Mouse (Mus musculus) left cerebral cortex, postnatal 4 days (tissue): ENCODE measurements around the gene Hs2st1. TPM values are rescaled to one million over a fixed set of nuclear protein-coding genes. Genes with fewer than 3 reads are reported as not detected.

Source experiments
- DNase-seq: peaks from one replicate; pipeline ENCODE4 v3.0.0-alpha.2; 2022
- intact Hi-C: fragments of 180-260 bp; cut with DNase I; formaldehyde crosslinking; loops from one replicate; pipeline ENCODE4 v1.15.1; 2025
- total RNA-seq, 2 experiments: library from RNA; stranded (reverse); gene quantifications; 2 replicates each; pipeline ENCODE4 v1.2.3; 2021

Gene Hs2st1
- total RNA-seq, 2 experiments from 2014 or later: 56.3 to 60.1 TPM

DNA sequence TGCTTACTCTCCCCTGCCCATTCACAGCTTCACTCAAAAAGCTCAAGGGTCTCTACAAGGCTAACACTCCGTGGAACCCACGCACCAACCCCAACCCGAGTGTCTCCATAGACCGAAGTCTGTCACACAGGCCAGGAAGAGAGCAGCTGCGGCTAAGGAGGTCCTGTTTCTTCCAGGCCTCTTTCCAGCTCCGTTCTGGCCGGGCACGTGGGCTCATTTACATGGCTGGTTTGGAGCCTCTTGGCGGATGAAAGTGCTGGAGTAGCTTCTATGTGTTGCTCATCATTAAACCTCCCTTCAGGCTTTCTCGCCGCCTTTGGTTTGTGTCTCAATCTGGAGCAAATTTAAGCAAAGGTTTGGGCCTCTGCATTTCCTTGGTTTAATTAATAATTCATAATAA lies 164.7 kb downstream of the Hs2st1 start:
- intact Hi-C loops: no loop called here
- DNase-seq: no peak

DNA sequence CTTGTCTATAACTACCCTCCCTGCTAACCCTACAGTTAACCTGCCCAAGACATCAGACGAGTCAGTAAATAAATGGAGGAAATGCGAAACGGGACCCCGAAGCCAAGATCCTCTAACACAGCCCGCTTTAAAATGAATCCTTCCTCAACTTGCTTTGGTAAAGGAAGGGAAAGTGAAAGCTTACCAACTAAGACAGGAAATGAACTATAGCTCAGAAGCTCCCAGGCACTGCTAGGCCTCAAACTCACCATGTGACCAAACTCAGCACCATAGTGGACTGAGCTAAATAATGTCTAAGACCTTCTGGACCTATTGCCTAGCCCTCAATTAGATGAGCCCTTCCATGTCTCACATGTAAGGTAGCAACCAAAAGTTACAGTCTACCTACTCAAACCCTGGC lies 168.7 kb downstream of the Hs2st1 start:
- no peak for DNase-seq
- intact Hi-C loops: no loop called here

DNA sequence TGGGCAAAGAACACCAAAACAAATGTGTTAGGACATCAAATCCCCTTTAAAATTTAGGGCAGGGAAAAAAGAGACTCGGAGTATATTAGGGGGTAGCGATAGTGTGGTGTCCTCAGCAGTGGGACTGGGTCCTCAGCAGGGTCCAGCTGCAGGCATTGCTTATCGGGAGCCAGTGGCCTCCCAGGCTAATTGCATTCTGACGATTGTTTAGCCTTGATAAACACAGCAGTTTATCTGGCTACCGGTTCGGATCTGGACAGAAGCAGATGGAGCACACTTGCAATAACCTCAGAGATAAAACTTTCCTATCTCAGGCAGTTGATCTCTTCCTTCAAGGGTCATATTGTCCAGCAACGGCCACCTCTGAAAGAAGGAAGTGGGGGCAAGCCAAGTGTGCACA lies 169.1 kb downstream of the Hs2st1 start:
- DNase-seq: no peak
- intact Hi-C loops: no loop called here

DNA sequence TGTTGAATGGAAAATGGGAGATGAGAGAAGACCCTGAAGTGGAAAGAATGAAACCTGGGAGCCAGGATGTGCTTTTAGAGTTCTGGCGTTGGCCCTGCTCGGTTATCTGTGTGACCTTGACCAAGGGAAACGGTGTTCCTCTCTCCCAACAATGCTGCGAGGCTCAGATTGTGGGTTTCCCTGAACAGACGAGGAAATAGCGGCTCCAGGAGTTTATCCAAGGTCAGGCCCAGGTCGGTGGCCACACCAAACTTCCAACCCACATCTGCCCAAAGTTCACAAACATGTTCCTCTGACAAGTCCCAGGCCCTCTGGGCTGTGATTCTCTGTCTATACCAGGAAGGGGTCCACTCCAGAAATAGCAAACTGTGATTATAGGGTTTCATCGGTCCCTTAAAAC lies 169.6 kb downstream of the Hs2st1 start:
- intact Hi-C loops: no loop called here
- DNase-seq: no peak

DNA sequence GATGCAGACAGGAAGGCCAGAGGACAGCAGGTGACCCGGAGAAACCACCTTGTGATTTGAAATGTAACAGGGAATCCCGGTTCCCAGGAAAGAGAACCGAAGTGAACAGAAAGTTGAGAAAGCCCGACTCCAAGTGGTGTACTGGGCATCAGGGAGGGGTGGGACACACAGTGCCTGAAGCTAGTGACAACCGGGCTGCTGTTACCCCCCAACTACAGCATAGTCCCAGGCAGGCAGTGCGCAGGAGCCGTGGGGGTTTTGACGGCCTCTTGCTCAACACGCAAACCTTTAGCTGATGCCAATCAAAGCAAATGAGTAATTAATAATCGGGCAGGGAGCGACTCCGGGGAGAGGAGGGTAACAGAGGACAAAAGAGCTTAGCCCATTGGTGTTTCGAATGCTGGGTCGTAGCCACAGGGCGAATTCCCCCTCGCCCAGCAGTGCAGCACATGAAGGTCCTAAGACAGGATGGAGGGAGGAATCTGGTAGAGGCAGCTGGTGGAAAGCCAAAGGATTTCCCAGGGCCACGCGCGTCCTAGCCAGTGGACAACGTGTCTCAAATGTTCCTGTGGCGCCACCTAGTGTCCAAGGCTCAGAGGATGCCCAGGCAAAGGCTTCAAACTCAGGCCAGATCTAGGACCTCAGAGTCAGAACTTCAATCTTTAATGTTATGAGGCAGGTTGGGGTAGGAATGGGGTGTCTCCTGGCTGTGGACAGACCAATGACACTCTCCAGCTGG lies 170.5 kb downstream of the Hs2st1 start:
- intact Hi-C loops: loop anchor here (10.0 kb wide), 3 partner anchors 195 to 1405 kb away; partner anchors contain the start of gene Lmo4
- DNase-seq: peak; percentile 95

DNA sequence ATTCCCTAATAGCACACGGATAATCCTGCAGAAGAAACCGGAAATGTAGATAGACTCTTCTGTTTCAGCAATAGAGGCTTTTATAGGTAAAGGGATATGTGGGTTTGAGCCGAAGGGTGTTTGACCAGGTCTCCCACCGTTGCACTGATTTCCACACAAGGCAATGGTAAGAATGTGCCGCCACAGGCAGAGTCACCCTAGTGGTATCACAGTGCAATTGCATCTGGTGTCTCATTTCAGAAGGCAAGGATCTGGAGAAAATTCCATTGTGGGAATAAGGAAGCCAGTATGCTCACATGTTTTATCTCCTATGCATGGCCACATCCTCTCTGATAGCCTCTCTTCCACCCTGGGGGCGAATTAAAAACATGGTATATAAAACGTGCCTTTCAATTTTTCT lies 171.8 kb downstream of the Hs2st1 start:
- DNase-seq: no peak
- intact Hi-C loops: loop anchor here (10.0 kb wide), 3 partner anchors 193 to 1403 kb away; partner anchors contain the start of gene Lmo4

DNA sequence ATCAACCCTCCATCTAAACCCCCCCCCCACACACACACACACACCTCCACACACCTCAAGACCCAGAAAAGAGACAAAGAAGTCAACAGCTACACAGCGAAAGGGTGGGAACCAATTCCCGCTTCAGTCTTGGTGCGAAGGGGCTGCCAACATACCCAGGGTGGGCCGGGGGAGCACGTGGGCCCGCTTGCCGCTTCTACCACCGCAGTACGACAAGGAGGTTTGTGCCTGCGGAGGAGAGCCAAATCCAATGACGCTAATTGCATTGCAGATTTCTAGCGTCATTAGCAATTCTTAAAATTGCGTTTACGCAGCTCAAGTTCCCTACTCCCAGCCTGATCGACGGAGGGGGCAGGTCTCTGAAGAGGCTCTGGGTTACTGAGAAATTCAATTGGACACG lies 173.5 kb downstream of the Hs2st1 start:
- DNase-seq: no peak
- intact Hi-C loops: loop anchor here (10.0 kb wide), 3 partner anchors 192 to 1402 kb away; partner anchors contain the start of gene Lmo4

DNA sequence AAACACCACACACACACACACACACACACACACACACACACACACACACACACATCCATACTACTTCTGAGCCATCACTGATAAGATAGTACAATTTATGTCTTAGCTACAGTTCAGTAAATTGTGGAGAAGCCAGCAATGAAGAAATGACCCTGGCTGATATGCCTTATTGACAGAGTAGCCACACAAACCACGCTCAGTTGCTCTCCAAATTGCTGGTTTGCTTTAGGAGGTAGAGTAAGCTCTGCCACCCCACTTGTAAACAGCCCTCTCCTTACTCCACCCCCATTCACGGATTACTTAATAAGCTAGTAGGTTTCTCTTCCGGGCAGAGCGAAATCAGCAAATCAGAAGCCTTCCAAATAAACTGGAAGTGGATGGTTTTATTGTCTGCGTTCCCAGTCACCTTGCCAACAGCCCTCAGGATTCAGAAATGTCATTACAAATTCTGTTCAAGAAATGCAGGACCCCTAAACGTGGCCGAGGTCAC lies 175.5 kb downstream of the Hs2st1 start:
- DNase-seq: no peak
- intact Hi-C loops: loop anchor here (10.0 kb wide), 3 partner anchors 190 to 1400 kb away; partner anchors contain the start of gene Lmo4

DNA sequence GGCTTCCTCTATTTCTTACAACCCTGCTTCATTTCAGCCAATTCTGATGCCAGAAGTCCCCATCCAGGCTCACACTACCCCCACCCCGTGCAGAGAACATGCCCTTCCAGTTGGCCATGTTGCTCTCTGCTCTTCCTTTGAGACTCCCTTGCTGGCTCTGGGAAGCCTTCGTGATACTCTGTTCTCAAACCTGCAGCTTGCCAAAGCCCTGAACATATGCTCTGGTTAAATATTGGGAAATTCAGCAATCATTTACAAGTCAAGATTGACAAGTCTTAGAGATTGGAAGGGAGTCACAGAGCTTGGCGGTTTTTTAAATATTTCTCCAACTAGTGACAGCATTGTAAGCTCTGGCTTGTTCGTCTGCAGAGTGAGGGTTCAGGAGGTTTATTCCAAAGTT lies 183.5 kb downstream of the Hs2st1 start:
- intact Hi-C loops: no loop called here
- DNase-seq: no peak

DNA sequence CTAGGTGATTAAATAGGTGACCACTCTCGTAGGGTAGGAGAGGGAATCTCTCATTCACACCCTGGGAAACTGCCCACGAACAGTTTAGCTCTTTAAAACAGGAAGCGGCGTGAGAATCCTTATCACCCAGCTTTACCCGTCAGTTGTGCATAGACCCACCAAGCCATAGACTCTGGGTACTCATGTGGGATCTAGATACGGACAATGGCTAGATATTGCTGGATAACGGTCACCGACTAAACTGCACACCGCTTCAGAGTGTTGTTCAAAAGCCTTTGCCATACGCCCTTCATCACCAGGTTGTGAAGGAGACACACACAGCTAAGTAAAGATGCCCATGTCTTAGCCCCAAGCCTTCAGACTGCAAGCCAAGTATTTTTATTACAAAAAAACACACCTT lies 185.3 kb downstream of the Hs2st1 start:
- DNase-seq: no peak
- intact Hi-C loops: no loop called here

DNA sequence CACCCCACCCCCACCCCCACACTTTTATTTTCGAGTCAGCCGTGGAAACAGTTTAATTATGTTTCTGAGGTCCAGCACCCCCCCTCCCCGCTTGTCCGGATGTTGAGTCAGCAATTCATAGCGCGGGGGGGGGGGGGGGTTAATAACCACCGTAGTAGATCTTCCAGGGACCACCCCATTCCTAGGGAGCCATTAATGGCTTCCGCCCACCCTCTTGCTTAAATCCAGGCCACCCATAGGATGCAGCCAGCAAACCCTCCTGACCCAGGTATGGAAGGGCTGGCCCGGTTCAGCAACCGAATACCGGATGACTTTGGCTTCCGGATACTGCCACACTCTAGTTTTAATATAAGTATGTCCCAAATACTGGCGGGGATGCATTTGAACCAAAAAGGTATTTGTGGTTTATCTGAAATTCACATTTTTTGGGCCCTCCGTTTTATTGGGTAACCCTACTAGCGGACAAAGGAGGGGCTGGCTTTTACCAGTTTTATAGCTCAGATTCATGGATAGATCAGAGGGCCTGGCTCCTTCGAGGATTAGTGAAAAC lies 188.5 kb downstream of the Hs2st1 start:
- intact Hi-C loops: no loop called here
- no peak for DNase-seq

DNA sequence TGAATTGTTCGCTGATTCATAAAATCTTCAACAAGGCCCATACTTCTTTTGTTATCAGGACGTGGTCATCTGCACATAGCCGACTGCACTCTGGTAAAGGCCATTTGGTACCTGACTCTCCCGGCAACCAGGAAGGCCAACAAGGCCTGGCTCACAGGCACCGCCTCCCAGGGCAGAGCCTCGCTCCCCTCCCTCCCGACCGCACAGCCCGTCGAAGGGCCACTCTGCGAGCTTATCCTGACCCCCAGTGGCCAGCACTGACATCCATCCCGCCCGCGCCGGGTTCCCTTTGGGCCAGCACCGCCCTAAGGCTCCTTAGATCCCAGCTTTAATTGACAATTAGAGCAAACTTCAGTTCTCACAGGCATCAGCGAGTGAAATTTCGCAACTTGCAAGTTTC lies 189.1 kb downstream of the Hs2st1 start:
- intact Hi-C loops: no loop called here
- peak; percentile 74 for DNase-seq

DNA sequence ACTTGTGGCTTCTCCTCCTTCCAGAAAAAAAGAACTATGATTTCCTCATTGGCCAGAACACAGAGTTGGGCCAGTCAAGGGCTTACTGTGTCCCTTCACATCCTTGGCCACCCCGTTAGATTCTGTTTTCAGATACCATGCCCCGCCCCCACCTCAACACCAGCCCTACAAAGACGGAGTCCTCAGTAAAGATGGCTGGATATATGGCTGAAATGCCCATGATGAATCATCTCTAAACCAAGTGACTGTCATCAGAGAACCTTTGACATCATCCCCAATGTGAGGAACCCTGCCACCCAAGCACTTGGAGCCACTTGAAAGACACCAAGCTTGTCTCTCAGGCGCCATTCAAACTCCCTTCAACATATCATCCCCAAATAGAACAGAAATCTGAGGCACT lies 190.2 kb downstream of the Hs2st1 start:
- DNase-seq: no peak
- intact Hi-C loops: no loop called here

Other genes with a start within 250 kb of the Hs2st1 start
- gene Selenof, start 123 bp upstream of the Hs2st1 start, total RNA-seq: 100 to 1,000 TPM; 248 to 253 TPM
- gene Sh3glb1, start 150.2 kb upstream of the Hs2st1 start, total RNA-seq: 100 to 1,000 TPM; 179 to 208 TPM
- gene Clca3a1, start 190.8 kb upstream of the Hs2st1 start, total RNA-seq: 1 to 10 TPM in 1 of 2 experiments, under 1 TPM in 1; 0.62 to 1.0 TPM
- under 1 TPM; 0.50 to 0.95 TPM for gene Clca3a2, start 249.3 kb upstream of the Hs2st1 start, total RNA-seq